ENCODE assay signal across 25 mouse cellular contexts in genomic region chr11:17170938-17171729, GRCm38 (mm10). TPM values are rescaled to one million over a fixed set of nuclear protein-coding genes. Genes with fewer than 3 reads are reported as not detected.
DNase-seq lines count a peak whose midpoint lies in the region; ATAC-seq and TF ChIP-seq lines count a peak whose summit lies in the region.
"Had no signal": no experiment of that assay in that cellular context is flagged by ENCODE, and none has a peak within 500 bp of the region (broad histone marks: within the 10 kb centered on the region; RNA-seq: fewer than 3 reads in every experiment).

No protein-coding gene starts in this region.

- peak; percentile 64; the same call in 1 of the 2 replicates for ATAC-seq in lung, embryonic 15.5 days (ENCODE audit: borderline replicate concordance, extremely low read depth, low FRiP score, low TSS enrichment)
- ATAC-seq: forebrain, embryonic 14.5 days; forebrain, postnatal 0 days had no signal

- TF ChIP-seq CTCF in gastrocnemius, adult 2 months (IDR thresholded peaks at IDR 0.05): no peak

- H3K4me1 ChIP-seq in lung, embryonic 15.5 days: peaks cover 35% of the 10 kb centered on the region
- H3K4me1 ChIP-seq: embryonic facial prominence, embryonic 15.5 days had no signal

- H3K4me3 ChIP-seq in gastrocnemius, adult 2 months: no peak overlapping the region
- no peak overlapping the region for H3K4me3 ChIP-seq in lung, embryonic 15.5 days
- H3K4me3 ChIP-seq: embryonic facial prominence, embryonic 12.5 days; embryonic facial prominence, embryonic 15.5 days; heart, adult 2 months; heart, embryonic 10.5 days; heart, embryonic 13.5 days; hindbrain, embryonic 15.5 days had no signal

- H3K9ac ChIP-seq in lung, embryonic 15.5 days: no peak overlapping the region
- H3K9ac ChIP-seq: embryonic facial prominence, embryonic 12.5 days; embryonic facial prominence, embryonic 15.5 days; forebrain, postnatal 0 days; heart, embryonic 13.5 days; hindbrain, embryonic 15.5 days had no signal

- no peak for DNase-seq in gastrocnemius, adult 2 months
- no peak for DNase-seq in gastrocnemius, postnatal 25 days
- DNase-seq in lung, postnatal 10 days: no peak
- peak; percentile 39 for DNase-seq in lung, postnatal 25 days (ENCODE audit: low spot score)
- no peak for DNase-seq in lung, postnatal 14 days
- DNase-seq in lung, postnatal 36 days: peak; percentile 34
- DNase-seq in kidney, postnatal 10 days: no peak
- DNase-seq: adrenal gland, adult 2 months; adrenal gland, postnatal 14 days; cerebellum, adult 11-12 months; cerebellum, adult 8-10 months; cerebellum, postnatal 10 days; cerebellum, postnatal 36 days; forebrain, postnatal 0 days; gastrocnemius, postnatal 36 days; heart, adult 2 months; heart, postnatal 14 days; heart, postnatal 4 days had no signal

- peaks cover 6% of the 10 kb centered on the region; the same call in 1 of the 2 replicates for H3K36me3 ChIP-seq in lung, embryonic 15.5 days
- H3K36me3 ChIP-seq: hindbrain, embryonic 15.5 days had no signal

- peaks cover 3% of the 10 kb centered on the region; the same call in 1 of the 2 replicates for H3K9me3 ChIP-seq in lung, embryonic 15.5 days
- H3K9me3 ChIP-seq: embryonic facial prominence, embryonic 12.5 days; embryonic facial prominence, embryonic 15.5 days; heart, embryonic 10.5 days; heart, embryonic 13.5 days; hindbrain, embryonic 15.5 days had no signal

- peak overlapping the region; percentile 50; the same call in 1 of the 2 replicates for H3K27ac ChIP-seq in gastrocnemius, adult 2 months
- H3K27ac ChIP-seq in lung, embryonic 15.5 days: peak overlapping the region; percentile 53
- H3K27ac ChIP-seq: embryonic facial prominence, embryonic 12.5 days; embryonic facial prominence, embryonic 15.5 days; heart, adult 2 months; heart, embryonic 10.5 days; heart, embryonic 13.5 days; hindbrain, embryonic 15.5 days had no signal

- WGBS in lung, embryonic 15.5 days: 75% methylated on average over 1 of the region's 1 CpGs

- H3K4me2 ChIP-seq in lung, embryonic 15.5 days: peak overlapping the region; percentile 8; the same call in 1 of the 2 replicates
- H3K4me2 ChIP-seq: embryonic facial prominence, embryonic 12.5 days; embryonic facial prominence, embryonic 15.5 days; heart, embryonic 13.5 days; hindbrain, embryonic 15.5 days had no signal

- intact Hi-C loops in gastrocnemius, adult 2 months (cut with DNase I): no loop called here

- no peaks in the 10 kb centered on the region for H3K27me3 ChIP-seq in lung, embryonic 15.5 days
- H3K27me3 ChIP-seq: embryonic facial prominence, embryonic 12.5 days; embryonic facial prominence, embryonic 15.5 days; heart, embryonic 13.5 days; hindbrain, embryonic 15.5 days had no signal

RNA-seq across cellular contexts. Expression of gene Wdr92, which starts 10.8 kb away (rescaled TPM):
- 10 to 100 TPM in 1 of 2 experiments, 1 to 10 TPM in 1; 5.9 to 10.3 TPM for total RNA-seq in gastrocnemius, adult 2 months (2021)
- 1 to 10 TPM; 7.0 to 7.2 TPM for total RNA-seq in gastrocnemius, postnatal 25 days (2021)
- 26.0 and 27.5 TPM in 2 replicates for polyA plus RNA-seq in lung, embryonic 15.5 days (2015; fragmentation: Nextera tagmentation; extraction: Ambion mirVana)

RNA-seq across cellular contexts. Expression of gene Ppp3r1, which starts 12.1 kb away (rescaled TPM):
- total RNA-seq in gastrocnemius, adult 2 months (2021): 100 to 1,000 TPM; 123 to 135 TPM
- 100 to 1,000 TPM; 140 to 141 TPM for total RNA-seq in gastrocnemius, postnatal 25 days (2021)
- polyA plus RNA-seq in lung, embryonic 15.5 days (2015; fragmentation: Nextera tagmentation; extraction: Ambion mirVana): 90.3 and 92.6 TPM in 2 replicates

RNA-seq across cellular contexts. Expression of gene Pno1, which starts 40.2 kb away (rescaled TPM):
- 10 to 100 TPM; 47.6 to 55.4 TPM for total RNA-seq in gastrocnemius, adult 2 months (2021)
- 10 to 100 TPM; 44.0 to 45.6 TPM for total RNA-seq in gastrocnemius, postnatal 25 days (2021)
- polyA plus RNA-seq in lung, embryonic 15.5 days (2015; fragmentation: Nextera tagmentation; extraction: Ambion mirVana): 65.6 and 68.6 TPM in 2 replicates

Comparison
In these comparisons a context has a peak if more than half of its experiments do, and no peak if none do; other contexts are left out.
1. DNase-seq: peak in lung, postnatal 25 days (single experiment) and lung, postnatal 36 days (single experiment); none in gastrocnemius, adult 2 months (single experiment), gastrocnemius, postnatal 25 days (single experiment), lung, postnatal 10 days (single experiment), lung, postnatal 14 days (single experiment) and kidney, postnatal 10 days (single experiment).